Mouse (Mus musculus) kidney, adult 2 months (tissue): ENCODE measurements around the gene Cel.

Experiments used
- CTCF ChIP-seq: fragments of 200-500 bp; conservative IDR thresholded peaks from 2 replicates; pipeline ENCODE4 v1.5.1; 2011; ENCODE audit warnings: low read depth, mild to moderate bottlenecking, control low read depth, low read length, moderate library complexity, mixed read lengths; ENCODE audit not compliant: insufficient read depth, insufficient read length
- POLR2A ChIP-seq: fragments of 200-500 bp; IDR thresholded peaks from one replicate; pipeline ENCODE4 v1.6.1; 2011; ENCODE audit warnings: low read depth, low read length, control low read depth

DNA sequence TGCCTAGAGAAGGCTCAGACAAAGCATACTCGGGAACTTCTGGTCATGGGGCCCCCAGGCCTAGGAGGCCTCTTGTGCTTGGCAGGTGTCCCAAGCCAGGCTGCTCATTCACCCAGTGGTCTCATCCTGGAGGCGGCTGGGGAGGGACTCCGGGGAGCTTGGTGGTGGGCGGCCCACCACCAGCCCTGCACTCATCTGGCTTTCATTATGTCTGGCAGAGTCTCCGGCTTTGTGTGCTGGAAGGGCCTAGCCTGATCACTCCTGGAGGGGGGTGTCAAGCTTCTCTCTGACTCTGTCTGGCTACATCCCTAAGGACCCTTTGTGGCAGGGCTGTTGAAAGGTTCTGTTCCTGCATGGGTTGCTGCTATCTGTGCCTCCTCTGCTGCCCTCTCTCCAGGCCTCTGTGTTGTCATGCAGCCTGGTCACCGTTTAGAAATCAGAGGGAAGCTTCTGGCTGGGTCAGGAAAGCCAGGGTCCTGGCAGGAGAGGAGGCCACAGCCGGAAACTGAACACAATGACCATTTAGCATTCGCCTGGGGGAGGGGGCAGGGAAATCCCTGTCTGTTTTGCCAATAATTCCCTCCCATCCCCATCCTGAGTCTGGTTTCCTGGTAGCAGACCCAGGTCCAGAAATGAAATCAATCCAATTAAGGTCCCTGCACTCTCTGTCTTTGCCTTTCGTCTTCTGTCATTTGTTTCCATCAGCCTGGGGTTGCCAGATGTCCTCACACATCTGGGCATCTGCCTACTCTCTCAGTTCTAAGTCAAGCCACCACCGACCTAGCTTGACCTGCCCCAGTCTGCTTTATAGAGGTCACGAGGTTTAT is 28.6 kb downstream of the Cel start:
- TF ChIP-seq CTCF (no peak), POLR2A (no peak)
